Mouse (Mus musculus): ENCODE measurements at regions not wholly inside any gene's neighbourhood (a gene's known extent, or its start where the extent isn't known, plus 50 kb on each side); places are given as distances from the start of the nearest gene placed in this dataset.
"Not testable (repeated sequence)": the region's sequence is repeated elsewhere in the genome, so short reads cannot be mapped to it uniquely, and the experiment has no call there.

GRCm38 (mm10) chr12:92886394-92887075 is 1037.6 kb upstream of the Sel1l start:
- TF ChIP-seq CTCF (IDR thresholded peaks at IDR 0.05; ENCODE audit: low read depth); EP300 (optimal IDR thresholded peaks at IDR 0.05): not testable (repeated sequence)
